Mouse (Mus musculus): ENCODE measurements around the gene Smtn.

Gene Smtn

DNA sequence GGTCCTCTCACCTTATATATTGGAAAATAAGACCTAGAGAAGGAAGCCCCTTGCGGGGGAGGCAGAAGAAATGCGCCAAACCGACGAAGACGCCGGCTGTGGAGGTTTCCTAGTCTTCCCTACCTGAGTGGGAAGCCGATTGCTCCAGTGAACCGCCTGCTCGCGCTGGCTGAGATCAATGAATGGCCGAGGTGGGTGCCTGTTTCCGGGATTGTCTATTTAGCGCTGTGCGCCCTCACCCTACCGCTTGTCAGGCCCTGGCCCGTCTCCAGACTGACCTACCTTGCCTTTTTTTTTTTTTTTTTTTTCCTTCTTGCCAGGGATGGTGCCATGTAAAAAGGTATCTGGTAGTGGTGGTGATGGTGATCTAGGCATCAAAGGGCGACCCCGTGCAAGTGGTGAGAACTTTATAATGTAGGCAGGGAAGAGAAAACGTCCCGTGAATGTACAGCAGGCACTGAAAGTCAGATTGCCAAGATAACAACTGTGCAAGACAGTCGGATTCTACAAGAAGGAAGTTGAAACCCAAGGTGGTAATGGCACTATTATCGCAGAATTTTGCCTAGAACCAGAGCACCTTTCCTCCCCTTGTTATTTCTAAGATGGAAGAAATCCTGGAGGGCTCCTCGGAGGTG lies at the start of gene Smtn:
Smtn (minus strand) TSS at position 162 of the 635 bp plus-strand sequence.
- no peak for DNase-seq

DNA sequence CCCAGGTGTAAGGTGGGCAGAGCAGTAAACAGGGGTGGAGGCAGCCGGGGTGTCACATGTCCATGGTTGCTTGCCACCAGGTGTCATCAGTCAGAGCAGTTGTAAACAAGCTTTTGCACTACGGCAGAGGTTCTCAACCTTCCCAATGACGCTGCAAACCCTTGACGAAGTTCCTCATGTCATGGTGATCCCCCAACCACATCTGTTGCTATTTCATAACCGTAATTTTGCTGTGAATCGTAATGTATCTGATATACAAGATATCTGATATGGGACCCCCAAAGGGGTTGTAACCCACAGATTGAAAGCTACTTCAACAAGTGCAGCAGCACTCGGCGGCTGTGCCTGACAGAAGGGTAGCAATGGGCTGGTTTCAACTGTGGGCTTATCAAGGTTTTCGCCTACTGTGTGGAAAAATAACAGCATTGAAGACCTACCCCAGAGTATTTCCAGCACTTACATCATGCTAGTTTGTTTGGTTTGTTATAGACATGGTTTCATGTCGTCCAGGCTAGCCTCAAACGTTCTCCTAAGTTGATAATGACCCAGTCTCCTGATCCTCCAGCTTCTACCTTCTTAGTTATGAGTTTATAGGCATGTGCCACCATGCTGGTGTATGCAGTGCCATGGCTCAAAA lies 47.7 kb upstream of the Smtn start:
- DNase-seq, result no peak

DNA sequence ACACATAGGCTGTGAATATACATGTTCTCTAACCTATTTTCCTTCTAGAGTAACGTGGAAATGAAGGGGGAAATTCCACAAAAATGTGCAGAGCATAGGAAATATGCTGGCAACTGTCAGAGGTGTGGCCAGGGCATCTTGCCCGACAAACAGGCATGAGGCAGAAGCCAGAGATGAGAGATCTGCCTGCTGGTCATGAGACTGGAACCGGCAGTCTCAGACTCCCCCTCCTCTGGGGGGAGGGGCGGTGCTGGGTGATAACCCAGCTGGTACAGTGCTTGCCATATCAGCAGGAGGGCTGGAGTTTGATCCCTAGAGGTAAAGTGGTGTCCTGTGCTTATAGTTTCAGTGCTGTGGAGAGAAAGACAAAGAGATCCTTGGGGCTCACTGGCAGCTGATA lies 46.9 kb upstream of the Smtn start:
- peak; percentile 67 for DNase-seq

DNA sequence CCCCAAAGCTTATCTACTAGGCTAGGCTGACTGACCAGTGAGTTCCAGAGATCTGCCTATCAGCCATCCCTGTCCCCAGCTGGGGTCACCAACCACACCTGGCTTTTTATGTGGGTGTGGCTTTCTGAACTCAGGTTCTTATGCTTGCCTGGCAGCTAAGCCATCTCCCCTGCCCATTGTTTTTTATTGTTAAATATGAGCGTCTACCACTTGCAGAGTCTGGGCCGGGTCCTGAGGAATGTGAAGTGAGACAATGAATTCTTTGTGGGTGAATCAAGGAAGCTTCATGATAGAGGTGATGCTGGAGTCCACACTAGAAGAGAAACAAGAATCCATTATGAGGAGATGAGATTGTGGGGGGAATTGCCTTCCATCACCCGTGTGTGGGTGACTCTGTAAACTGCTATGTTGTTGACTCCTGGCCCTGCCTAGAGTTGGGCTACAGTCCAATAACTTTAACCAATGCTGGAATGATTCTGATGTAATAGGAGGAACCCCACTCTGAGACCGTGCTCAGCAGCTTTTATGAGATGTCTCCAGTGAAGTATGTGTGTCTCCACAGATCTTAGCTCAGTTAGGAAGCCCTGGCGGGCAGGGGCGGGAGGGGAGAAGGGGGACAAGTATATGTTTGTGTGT lies 45.7 kb upstream of the Smtn start:
- no peak for DNase-seq

DNA sequence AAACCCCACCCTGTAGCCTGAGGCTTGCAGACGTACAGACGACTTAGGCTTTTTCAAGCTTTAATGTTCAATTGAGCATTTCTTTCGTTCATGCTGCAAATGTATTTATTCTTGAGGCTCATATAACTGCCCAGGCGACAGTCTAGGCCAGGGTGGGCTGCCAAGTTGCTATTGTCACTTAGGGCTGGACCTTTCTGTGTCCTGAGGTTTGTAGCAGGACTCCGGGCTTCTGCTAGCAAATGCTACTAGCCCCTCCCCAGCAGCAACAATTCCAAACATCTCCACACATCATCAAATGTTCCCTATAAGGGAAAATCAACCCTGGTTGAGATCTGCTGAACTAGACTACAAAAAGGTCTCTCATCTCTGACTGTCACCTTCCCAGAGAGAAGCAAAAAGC lies 42.7 kb upstream of the Smtn start:
- DNase-seq, result no peak

DNA sequence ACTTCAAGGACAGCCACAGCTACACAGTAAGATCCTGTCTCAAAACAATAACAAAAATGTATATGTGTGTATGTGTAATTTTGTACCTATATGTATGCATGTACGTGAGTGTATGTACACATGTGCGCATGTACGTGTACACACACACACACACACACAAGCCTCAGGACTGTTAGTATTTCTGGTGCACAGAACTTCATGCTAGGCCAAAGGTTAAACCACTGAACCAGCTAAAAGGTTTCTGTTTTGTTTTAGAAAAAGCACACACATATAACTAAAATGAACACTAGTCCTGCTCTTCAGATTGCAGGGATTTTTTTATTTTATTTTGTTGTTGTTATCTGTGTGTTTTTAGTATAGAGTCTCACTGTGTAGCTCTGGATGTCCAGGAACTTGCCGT lies 41.5 kb upstream of the Smtn start:
- no peak for DNase-seq

DNA sequence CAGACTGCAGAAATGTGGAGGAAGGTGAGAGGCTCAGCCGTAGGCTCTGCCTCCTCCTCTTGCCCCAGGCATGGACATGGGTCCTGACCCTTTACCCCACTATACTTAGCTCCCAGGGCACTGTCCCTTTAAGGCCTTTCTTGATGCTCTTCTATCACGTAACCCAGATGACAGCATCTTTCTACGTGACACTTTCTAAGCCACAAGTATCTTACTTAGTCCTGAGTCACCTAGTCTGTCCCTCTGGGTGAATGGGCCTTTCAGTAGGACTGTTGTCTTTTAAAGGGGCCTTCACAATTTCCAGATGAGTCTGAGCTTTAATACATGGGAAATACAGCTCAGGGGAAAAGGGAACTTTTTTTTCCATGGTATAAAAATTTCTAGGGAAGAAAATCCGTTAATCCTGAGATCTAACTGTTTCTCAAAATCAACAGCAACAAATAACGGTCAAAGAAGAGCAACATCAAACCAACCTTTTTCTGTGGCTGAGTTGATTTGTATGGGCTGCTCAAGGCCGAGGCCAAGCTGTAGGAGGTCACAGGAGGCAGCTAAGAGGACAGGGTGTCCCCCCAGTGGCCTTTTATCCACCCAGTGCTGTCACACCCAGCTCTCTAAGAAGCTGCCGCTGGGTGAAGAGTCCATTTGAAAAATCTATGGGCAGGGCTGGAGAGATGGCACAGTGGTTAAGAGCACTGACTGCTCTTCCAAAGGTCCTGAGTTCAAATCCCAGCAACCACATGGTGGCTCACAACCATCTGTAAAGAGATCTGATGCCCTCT lies 40.1 kb upstream of the Smtn start:
- no peak for DNase-seq

DNA sequence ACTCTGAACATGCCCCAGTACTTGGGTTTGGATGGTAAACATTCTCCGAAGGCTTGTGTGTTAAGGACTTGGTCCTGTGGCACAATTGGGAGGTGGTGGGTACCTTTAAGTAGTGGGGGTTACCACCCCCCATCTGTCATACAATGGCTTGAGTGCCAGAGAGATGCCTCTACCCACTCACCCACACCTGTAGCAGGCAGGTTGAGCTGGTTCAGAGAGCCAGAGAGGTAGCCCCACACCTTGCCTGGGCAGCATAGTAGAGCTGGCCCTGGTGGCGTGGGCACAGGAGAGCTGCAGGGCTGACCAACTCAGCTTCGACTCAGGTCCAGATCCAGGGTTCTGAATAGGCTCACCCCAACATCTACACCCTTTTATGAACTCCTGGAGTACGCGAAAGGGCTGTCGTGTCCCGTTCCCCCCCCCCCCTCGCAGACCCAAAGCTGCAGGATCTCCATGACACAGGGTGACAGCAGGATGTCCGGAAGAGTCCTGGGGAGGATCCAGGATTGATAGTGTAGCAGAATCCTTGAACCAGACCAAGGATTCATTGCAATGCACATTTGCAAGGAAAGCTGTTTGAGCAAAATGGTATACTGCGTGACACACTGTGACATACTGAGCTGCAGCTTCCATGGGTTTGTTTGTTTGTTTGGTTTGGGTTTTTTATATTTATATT lies 37.8 kb upstream of the Smtn start:
- no peak for DNase-seq

DNA sequence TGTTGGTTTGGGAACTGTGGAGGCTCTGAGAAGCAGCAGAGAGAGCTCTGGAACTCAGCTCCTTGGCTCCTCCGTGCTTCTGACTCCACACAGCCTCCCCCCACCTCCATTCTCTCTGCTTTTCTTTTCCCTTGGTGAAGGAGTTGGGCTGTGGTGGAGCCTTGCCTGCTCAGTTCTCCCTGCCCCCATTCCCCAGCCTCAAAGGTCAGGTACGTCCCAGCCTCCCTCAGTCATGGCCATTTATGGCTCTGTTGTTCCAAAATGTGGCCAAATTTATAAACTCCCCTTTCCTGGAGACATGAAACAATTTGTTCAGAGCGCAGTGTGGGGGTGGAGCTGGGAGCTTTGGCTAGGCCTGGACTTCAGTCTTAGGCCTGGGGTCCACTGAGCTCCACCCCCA lies 34.8 kb upstream of the Smtn start:
- peak; percentile 79 for DNase-seq

DNA sequence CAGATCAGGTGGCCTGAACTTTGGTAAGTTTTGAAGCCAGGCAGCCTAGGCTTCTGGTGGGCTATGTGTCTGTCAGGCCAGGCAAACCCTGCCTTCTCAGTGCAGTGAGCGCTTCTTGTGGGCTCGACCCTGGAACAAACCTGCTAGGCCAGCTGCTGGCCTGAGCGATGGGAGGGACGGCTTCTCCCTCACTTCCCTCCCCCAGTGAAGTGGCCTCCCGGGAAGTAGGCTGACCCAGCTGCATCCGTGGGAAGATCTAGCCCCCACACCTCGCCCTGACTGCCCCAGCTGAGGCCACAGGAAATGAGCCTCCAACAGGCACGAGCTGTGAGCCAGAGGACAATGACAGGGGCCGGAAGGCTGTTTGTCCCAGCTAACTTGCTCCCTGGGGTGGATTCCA lies 32.7 kb upstream of the Smtn start:
- DNase-seq, result peak; percentile 90

DNA sequence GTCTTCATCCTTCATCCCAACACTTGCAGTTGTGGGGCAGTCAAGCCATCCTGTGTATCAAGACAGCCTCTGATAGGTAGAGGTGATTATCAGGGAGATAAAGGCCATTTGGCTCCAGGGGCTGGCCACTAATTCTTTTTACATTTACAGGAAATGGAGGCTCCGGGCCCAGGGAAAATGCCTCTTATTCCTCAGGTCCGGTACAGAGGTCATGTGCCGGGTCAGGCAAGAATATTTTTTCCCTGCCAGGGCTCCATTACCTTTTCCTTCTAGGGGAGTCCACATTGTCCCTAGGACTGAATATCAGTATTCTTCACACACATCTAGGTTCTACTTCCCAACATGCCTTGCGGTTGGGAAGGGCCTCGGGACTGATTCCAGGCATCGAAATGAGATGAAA lies 31.8 kb upstream of the Smtn start:
- DNase-seq, result no peak

DNA sequence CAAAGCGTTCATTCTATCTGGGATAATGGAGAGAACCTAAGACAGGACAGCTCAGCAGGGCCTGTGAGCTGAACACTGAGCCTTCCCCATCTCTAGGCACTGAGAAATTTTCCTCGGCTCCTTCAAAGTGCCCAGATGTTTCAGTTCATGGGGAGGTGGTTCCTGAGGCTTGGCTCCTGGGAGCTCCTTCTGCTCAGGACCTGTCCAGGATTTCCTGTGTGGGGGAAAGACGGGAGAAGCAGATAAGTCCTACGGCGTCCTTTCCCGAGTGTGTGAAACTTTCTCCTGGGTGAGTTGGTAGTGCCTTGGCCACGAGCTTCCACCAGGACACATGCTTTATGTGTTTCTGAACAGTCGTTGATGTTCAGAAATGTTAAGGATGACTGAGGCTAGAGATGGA lies 29.9 kb upstream of the Smtn start:
- no peak for DNase-seq

DNA sequence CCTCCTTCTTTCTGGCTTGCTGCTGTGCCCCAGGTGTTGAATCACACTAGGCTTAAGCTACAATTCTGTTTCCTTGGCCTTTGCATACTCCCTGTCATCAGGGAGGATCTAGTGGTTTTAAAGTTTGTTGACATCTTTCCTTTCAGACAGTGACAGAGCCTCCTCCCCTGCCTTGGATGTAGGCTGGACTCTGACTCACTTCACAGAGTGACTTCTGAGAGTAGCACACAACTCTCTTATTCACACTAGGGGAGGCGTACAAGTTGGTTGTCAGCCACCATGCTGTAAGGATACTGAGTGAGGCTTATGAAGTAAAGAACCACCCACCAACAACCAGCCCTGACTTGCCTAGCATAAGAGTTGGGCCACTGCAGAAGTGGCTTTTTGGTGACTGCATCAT lies 27.5 kb upstream of the Smtn start:
- DNase-seq, result no peak

DNA sequence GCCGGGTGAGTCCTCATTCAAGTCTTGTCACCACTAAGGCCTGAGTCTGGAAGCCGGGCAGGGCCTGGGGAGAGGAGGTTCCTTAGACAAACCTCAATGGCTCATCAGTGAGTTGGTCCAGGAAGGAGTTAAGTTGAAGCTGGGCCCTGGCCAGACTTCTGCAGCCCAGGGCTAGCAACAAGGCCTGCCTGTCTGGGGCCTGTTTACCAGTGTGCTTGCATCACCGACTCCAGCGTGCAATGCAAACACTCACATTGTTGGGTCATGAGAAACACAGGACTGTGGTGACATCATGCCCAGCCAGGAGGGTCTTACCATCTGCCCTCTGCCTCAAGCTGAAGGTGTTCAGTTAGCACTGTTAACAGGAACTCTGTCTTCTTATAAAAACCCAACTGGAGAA lies 25.6 kb upstream of the Smtn start:
- peak; percentile 50 for DNase-seq

DNA sequence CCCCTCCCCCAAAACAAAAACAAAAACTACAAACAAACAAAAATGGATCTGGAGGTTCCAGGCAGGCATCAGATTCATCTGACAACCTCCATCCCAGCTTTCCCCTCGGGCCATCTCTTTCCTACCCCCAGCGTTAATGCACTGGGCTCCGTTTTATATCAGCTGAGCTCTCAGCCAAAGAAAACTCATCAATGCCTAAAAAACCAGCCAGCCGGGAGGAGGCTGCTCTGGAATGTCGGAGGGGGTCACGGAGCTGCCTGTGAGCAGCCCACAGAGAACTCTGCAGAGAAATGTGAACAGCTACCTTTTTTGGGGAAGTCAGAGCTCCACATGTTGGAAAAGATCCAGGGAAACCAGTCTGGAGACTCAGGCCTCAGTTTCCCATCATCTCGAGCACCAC lies 24.0 kb upstream of the Smtn start:
- peak; percentile 66 for DNase-seq

DNA sequence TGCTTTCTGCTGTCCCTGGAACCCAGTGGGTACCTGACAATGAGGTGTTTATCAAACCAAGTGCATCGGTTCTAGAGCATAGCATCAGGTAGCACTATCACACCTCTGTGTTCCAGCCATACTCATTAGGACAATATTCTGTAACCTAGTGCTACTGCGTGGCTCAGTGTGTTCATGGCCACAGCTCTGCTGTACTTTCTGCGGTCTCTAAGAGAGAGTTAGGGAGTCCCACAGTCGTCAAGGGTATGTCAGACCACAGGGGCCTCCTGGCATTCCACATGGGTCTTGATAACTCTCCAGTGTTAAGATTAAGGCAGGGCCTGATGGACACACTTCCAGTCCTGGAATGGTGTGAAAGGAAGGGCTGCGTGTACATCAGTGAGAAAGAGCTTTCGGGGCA lies 23.4 kb upstream of the Smtn start:
- DNase-seq, result no peak

DNA sequence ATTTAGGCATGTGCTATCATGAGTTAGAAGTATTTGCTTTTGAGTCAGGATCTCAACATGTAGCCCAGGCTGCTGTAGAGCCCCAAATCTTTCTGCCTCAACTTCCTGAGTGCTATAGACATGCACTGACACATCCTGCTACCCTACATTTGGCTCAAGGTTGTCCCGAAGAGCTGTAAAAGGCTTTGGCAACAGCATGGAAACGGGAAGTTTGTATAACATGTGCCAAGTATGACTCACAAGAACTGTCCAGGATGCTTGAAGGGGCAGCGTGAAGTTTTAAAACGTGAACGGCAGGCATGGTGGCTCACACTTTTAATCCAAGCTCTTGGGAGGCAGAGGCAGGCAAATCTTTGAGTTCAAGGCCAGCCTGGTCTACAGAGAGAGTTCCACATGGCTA lies 19.8 kb upstream of the Smtn start:
- DNase-seq, result no peak

DNA sequence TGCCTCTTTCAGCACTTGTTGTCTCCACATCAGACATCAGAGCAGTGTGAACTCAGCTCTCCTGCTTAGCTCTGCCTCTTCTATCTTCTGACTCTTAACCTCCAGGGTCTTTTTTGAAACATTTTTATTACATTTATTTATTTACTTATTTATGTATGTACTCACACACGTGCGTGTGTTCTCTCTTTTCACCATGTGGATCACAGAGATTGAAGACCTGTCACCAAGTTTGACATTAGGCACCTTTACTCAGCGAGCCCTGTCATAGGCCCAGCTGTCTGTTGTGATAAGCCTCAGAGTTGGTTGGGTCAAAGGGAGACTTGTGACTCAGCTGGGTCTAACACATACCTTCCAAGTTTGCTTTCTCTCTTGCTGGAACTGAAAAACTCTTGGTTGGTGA lies 17.4 kb upstream of the Smtn start:
- no peak for DNase-seq

DNA sequence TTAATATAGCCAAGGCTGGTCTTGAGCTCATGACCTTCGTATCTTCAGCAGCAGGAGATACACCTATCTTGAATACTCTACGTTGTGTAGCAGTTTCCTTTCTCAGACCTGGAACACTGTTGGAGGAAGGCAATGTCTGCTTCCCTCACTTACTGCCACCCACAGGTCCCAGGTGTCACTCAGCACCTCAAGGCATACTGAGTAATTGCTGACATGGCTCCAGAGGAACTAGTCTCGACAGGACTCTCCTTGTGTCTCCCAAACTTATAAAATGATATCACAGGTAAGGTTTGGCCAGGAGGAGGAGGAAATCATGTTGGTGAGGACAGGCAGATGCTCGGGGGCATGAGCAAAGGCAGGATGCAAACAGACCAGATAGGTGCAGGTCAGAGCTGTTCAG lies 14.6 kb upstream of the Smtn start:
- no peak for DNase-seq

DNA sequence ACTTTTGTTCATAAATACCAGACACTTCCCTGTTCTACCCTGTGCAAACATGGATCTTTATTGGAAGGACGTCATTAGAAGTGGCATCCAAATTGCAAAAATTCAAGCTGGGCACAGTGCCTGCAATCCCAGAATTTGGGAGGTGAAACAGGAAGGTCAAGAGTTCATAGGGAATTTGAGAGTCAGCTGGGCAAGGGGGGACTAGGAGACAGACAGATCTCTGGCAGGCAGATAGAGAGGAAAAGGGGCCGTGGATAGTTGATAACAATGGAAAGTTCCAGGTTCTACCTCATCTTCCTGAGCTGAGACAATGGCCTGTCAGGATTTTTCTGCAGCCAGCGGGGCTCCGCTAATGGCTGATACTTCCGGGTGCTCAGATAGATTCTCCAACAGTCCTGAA lies 9.4 kb upstream of the Smtn start:
- peak; percentile 57 for DNase-seq

DNA sequence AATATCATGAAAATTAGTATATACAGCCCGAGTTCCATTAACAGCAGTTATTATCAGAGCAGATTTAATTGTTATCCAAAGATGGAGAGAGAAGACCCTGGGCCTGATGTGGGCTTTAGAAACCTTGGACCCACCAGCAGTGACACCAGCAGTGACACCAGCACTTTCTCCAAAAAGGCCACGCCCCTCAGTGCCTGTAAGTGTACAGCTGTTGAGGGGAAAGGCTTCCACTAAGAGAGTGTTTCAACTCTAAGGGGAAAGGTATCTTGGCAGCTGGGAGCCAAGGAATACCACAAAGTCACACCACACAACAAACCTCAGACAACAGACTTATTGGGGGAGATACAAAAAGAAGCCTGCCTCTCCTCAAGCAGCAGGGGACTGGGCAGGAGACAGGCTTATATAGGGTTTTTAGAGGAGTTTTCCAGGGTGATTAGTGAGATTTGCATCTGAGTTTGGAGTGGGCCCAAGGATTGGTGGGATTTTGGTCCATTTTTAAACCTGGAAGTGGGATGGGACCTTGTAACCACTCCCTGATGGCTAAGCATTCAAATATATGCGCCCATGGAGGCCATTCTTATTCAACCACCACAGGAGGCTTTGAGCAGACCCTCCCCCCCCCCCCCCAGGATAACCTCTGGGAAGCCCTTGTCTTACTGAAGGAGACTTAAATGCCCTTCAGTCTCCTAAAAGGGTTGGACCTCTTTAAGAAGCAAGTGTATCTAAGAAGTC lies 8.3 kb upstream of the Smtn start:
- no peak for DNase-seq

DNA sequence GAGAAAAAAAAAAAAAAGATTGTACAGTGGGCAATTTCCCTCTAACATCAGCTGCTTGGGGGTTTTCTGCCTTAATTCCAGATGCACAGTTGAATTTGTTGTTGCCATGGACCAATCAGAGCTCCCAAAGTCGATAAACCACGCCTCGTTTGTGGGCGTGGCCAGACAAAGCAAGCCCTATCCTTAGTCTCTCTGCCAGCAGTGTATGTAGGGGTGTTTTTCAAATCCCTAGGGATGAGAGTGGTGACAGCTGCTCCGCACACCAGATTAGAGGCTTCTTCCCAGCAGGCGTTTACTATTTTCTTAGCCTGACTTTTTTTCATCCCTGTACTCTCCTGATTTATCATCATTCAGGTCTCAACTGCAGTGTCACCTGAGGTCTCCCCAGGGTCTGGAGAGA lies 7.6 kb upstream of the Smtn start:
- DNase-seq, result peak; percentile 70

DNA sequence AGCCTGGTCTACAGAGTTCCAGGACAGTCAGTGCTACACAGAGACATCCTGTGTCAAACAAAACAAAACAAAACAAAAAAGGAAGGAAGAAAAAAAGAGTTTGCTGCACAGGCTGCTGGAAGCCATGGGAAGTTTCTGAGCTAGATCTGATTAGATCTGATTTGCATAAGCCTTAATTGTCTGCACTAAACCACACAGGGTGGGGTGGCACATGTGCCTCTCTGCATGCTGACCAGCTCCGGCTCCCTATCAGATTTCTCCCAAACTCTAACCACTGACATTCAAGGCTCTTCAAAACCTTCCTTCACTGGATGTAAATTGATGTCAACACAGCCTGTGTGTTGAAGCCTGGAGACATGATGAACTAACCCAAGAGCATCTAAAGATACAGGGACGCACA lies 6.6 kb upstream of the Smtn start:
- DNase-seq, result no peak
